Mouse (Mus musculus) adrenal gland, postnatal 25 days (tissue): ENCODE data around the gene Prlhr. TPM values are rescaled to one million over a fixed set of nuclear protein-coding genes. Genes with fewer than 3 reads are reported as not detected.

Source experiments
- DNase-seq: peaks from one replicate; pipeline ENCODE4 v3.0.0; 2021; ENCODE audit warnings: mixed read lengths
- total RNA-seq: library from RNA; stranded (reverse); gene quantifications from 2 replicates; pipeline ENCODE4 v1.2.3, GENCODE M21; 2021

The Prlhr gene
- total RNA-seq, 1 experiment from 2014 or later: 0.73 TPM

DNA sequence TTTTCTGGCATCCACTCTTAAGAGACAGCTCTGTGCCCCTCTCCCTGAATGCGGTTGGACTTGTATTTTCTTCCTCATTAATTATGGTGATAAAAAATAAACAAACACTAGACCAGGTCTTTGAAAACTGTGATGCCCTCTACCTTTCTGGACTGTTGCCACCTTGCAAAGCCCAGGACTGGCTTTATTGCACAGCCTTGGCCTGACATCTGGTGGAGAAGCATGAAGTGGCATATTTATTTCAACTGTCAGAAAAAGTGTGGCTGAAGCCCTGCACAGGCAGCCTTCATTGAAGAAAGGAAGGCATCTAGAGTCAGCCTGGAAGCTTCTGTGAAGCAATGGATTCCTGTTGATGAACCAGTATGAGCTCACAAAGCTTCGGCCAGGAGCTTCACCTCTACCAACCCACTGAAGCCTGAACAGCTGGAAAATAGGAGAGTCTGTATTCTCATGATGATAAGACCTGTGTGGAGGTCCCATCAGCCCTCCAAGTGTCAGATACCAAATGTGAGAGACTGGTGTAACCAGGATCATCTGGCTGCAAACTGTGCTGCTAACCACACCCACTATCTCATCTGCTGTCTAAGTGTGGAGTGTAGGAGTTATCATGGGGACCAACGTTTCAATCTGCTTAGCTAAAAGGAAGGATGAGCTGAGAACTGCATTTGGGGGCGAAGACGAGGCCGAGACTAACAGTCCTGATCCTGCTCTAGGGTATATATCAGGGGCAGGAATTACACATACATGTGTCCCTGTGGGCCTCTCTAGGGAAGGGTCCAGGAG lies 35.6 kb downstream of the Prlhr start:
- DNase-seq: no peak

DNA sequence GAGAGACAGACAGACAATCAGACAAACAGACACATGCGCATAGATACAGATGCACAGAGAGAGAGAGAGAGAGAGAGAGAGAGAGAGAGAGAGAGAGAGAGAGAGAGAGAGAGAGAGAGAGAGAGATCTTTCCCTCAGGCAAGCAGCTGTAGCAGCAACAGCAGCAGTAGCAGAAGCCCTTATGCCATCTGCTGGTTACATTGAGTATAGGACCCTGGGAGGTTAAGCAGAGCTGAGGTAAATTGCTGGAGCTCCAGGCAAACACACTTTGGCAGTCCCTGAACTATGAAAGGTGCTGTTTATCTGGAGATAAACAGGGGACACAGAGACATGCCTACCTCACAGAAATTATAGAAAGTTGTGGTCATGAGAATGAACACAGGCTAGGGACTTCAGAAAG lies 50.5 kb downstream of the Prlhr start:
- no peak for DNase-seq

Other genes starting within 250 kb of the Prlhr start
- 29.4 and 35.5 TPM in 2 replicates for gene Fam204a, start 241.6 kb downstream of the Prlhr start, total RNA-seq
- gene Cacul1, start 112.7 kb upstream of the Prlhr start, total RNA-seq: 40.7 and 49.5 TPM in 2 replicates